Mouse (Mus musculus) embryonic facial prominence, embryonic 10.5 days (tissue): ENCODE results near the gene Ttn. TPM values are rescaled to one million over a fixed set of nuclear protein-coding genes. Genes with fewer than 3 reads are reported as not detected.

Source experiments
- DNase-seq: peaks from one replicate; pipeline ENCODE4 v3.0.0-alpha.2; 2017; ENCODE audit warnings: low spot score
- H3K27ac ChIP-seq: fragments of 300-500 bp; sonication (generic); replicated peaks from 2 replicates; pipeline ENCODE4 v1.5.1; 2016; ENCODE audit warnings: mild to moderate bottlenecking
- H3K27me3 ChIP-seq: fragments of 300-500 bp; sonication (generic); replicated peaks from 2 replicates; pipeline ENCODE4 v1.6.1; 2016; ENCODE audit warnings: low read depth, mild to moderate bottlenecking; ENCODE audit not compliant: poor library complexity, severe bottlenecking
- H3K36me3 ChIP-seq: fragments of 300-500 bp; sonication (generic); replicated peaks from 2 replicates; pipeline ENCODE4 v1.6.1; 2016; ENCODE audit warnings: mild to moderate bottlenecking, moderate library complexity
- H3K4me1 ChIP-seq: fragments of 300-500 bp; sonication (generic); 2 replicates; pipeline ENCODE4 v1.6.1; 2016
- H3K4me3 ChIP-seq: fragments of 300-500 bp; sonication (generic); 2 replicates; pipeline ENCODE4 v1.5.1; 2016; ENCODE audit warnings: mild to moderate bottlenecking, moderate library complexity
- H3K9me3 ChIP-seq: fragments of 300-500 bp; sonication (generic); 2 replicates; pipeline ENCODE4 v1.6.1; 2016; ENCODE audit warnings: mild to moderate bottlenecking
- WGBS: fragments of 180-500 bp; shearing (Covaris S2); methylation state at CpG from one replicate; pipeline ENCODE4 v1.1.7; 2016; 5-methylcytosine and 5-hydroxymethylcytosine counted together
- polyA plus RNA-seq: library from polyadenylated mRNA; unstranded; fragments of >200 nt; fragmentation: Nextera tagmentation; extraction: Ambion mirVana; gene quantifications from 2 replicates; pipeline ENCODE4 v1.2.1, GENCODE M21; 2016

Gene Ttn
- polyA plus RNA-seq, 1 experiment from 2014 or later = 0.64 TPM

GRCm38 (mm10) chr2:76888721-76889120 is 93.6 kb downstream of the Ttn start:
- WGBS = 85% methylated on average over 7 of the region's 7 CpGs
- no peak overlapping the region for H3K4me3 ChIP-seq
- H3K27ac ChIP-seq = no peak overlapping the region
- H3K36me3 ChIP-seq = no peaks in the 10 kb centered on the region
- DNase-seq = no peak
- no peaks in the 10 kb centered on the region for H3K9me3 ChIP-seq
- no peaks in the 10 kb centered on the region for H3K4me1 ChIP-seq
- H3K27me3 ChIP-seq = no peaks in the 10 kb centered on the region

- 88% methylated on average over 13 of the region's 13 CpGs for WGBS
- no peaks in the 10 kb centered on the region for H3K27me3 ChIP-seq
- no peak overlapping the region for H3K27ac ChIP-seq
- DNase-seq = no peak
- H3K36me3 ChIP-seq = no peaks in the 10 kb centered on the region
- H3K4me1 ChIP-seq = no peaks in the 10 kb centered on the region
- H3K9me3 ChIP-seq = no peaks in the 10 kb centered on the region
- H3K4me3 ChIP-seq = no peak overlapping the region
These were observed 96.5 kb downstream of the Ttn start for GRCm38 (mm10) chr2:76885855-76886254.

DNA sequence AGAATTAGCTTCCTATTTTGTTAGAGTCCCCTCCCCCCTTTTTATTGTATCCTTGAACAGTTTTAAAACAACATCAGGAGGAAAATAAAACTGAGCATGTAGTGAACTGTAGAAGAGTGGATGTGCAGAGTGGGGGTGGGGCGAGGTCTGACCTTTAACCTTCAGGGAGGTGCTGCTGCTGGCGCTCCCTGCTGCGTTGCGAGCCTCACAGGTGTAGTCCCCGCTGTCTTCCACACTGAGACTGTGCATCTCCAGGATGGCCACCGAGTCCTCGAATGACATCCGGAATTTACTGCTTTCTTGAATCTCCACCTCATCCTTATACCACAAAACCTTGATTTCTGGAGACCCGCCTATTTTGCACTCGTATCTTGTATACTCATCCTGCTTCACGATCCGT is 100.9 kb downstream of the Ttn start:
- no peaks in the 10 kb centered on the region for H3K9me3 ChIP-seq
- H3K36me3 ChIP-seq = no peaks in the 10 kb centered on the region
- WGBS = 89% methylated on average over 12 of the region's 12 CpGs
- H3K4me1 ChIP-seq = no peaks in the 10 kb centered on the region
- no peak overlapping the region for H3K4me3 ChIP-seq
- H3K27me3 ChIP-seq = no peaks in the 10 kb centered on the region
- H3K27ac ChIP-seq = no peak overlapping the region
- no peak for DNase-seq

DNA sequence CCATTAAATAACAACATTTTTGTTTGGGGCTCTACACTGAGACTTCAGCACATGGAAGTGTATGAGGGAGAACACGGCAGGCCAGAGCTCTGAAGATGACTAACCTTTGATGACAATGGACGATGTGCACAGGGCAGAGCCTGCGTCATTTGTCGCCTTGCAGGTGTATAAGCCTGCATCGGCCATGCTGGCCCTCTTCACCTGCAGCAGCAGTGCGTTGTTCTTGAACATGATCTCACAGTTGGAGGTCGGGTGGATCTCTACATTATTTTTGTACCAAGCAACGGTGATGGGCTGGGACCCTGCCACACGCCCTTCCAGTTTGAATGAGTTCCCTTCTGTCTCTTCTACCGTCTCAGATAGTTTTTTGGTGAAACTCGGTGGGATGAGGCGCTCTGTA is 106.8 kb downstream of the Ttn start:
- Histone ChIP-seq H3K27me3 (no peaks in the 10 kb centered on the region), H3K9me3 (no peaks in the 10 kb centered on the region), H3K4me1 (no peaks in the 10 kb centered on the region), H3K4me3 (no peak overlapping the region), H3K27ac (no peak overlapping the region), H3K36me3 (no peaks in the 10 kb centered on the region)
- no peak for DNase-seq
- 92% methylated on average over 12 of the region's 12 CpGs for WGBS

DNA sequence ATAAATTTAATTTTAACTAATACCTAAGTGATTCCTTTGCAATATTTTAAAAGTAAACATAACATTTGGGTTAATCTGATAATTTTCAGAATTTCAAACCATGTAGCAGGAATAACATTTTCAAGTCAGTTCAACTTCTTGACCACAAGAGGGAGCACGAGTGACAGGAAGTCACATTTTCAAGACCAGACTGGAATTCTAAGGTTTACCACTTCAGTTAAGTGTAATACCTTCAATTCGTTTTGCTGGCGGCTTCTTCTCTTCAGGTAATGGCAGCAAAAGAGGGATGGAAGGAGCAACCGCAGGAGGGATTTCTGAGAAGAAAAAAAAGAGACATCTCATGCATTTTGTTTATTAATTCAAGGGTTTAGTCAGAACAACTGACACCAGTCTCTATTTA is 115.4 kb downstream of the Ttn start:
- no peaks in the 10 kb centered on the region for H3K36me3 ChIP-seq
- no peak overlapping the region for H3K27ac ChIP-seq
- DNase-seq = no peak
- H3K4me3 ChIP-seq = no peak overlapping the region
- no peaks in the 10 kb centered on the region for H3K27me3 ChIP-seq
- H3K4me1 ChIP-seq = no peaks in the 10 kb centered on the region
- 31% methylated on average over 4 of the region's 4 CpGs for WGBS
- H3K9me3 ChIP-seq = no peaks in the 10 kb centered on the region

- H3K27me3 ChIP-seq = no peaks in the 10 kb centered on the region
- no peak overlapping the region for H3K4me3 ChIP-seq
- H3K4me1 ChIP-seq = no peaks in the 10 kb centered on the region
- no peak overlapping the region for H3K27ac ChIP-seq
- no peaks in the 10 kb centered on the region for H3K36me3 ChIP-seq
- 87% methylated on average over 2 of the region's 2 CpGs for WGBS
- no peaks in the 10 kb centered on the region for H3K9me3 ChIP-seq
- DNase-seq = no peak
These were observed 116.8 kb downstream of the Ttn start for GRCm38 (mm10) chr2:76865497-76865896.

DNA sequence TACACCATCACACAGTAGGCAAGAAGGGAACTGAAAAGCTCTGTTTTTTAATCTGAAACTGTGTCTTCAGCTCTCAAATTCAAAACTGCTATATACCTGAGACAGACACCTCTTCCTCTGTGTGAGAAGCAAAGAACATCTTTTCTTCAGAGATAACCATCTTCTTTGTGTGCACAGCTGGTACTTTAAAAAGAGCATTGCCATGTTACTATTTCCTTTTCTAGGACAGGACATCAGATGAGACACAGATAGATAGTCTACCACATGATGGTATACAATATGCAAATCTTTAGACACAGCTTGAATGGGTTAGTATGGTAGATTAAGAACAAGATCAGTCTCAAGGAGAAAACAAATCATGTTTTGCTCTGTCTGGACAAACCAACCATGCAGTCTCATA is 121.0 kb downstream of the Ttn start:
- Histone ChIP-seq H3K9me3 (no peaks in the 10 kb centered on the region), H3K4me3 (no peak overlapping the region), H3K27me3 (no peaks in the 10 kb centered on the region), H3K4me1 (no peaks in the 10 kb centered on the region), H3K36me3 (no peaks in the 10 kb centered on the region), H3K27ac (no peak overlapping the region)
- DNase-seq = no peak

DNA sequence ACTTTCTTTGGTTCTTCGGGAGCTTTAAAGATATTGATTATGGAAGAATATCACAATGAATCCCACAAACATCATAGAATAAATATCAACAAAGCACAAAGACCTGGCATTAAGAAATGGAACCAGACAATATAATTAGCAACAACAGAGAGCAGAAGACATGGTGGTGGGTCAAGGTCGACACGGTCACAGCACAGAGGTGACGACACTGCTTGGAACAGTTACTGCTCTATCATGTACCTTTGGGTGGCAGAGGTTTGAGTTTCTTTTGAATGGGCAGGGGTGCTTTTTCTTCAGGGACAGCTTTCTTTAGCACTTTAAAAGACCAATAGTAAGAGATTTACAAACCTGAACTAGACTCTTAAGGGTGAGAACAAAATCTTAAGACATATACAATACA is 132.3 kb downstream of the Ttn start:
- Histone ChIP-seq H3K4me1 (no peaks in the 10 kb centered on the region), H3K4me3 (no peak overlapping the region), H3K27ac (no peak overlapping the region), H3K9me3 (no peaks in the 10 kb centered on the region), H3K36me3 (no peaks in the 10 kb centered on the region), H3K27me3 (no peaks in the 10 kb centered on the region)
- DNase-seq = no peak
- 91% methylated on average over 4 of the region's 4 CpGs for WGBS

GRCm38 (mm10) chr2:76843162-76843561 is 139.2 kb downstream of the Ttn start:
- H3K27ac ChIP-seq = no peak overlapping the region
- no peaks in the 10 kb centered on the region for H3K27me3 ChIP-seq
- 77% methylated on average over 1 of the region's 1 CpGs for WGBS
- H3K36me3 ChIP-seq = no peaks in the 10 kb centered on the region
- no peaks in the 10 kb centered on the region for H3K4me1 ChIP-seq
- DNase-seq = no peak
- H3K4me3 ChIP-seq = no peak overlapping the region
- no peaks in the 10 kb centered on the region for H3K9me3 ChIP-seq

DNA sequence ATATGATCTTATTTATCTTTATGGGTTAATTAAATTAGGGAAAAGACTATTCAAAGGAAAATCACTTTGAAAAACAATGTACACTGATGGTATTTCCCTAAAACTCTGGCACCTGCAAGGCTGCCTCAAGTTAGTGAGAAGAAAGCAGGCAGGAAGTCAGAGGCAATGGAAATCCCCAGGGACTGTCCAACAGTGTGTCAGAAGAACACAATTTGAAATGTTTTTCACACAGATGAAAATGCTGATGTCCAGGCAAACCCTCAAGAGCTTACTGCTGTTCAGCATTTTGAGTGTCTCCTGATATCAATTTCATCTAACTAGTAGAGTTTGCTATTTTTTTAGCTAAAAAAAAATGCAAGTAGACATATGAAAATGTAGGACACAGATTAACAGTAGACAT is 161.9 kb downstream of the Ttn start:
- no peaks in the 10 kb centered on the region for H3K36me3 ChIP-seq
- no peaks in the 10 kb centered on the region for H3K27me3 ChIP-seq
- no peak overlapping the region for H3K4me3 ChIP-seq
- no peak for DNase-seq
- no peaks in the 10 kb centered on the region for H3K4me1 ChIP-seq
- H3K9me3 ChIP-seq = no peaks in the 10 kb centered on the region
- H3K27ac ChIP-seq = no peak overlapping the region

- Histone ChIP-seq H3K27me3 (no peaks in the 10 kb centered on the region), H3K4me3 (no peak overlapping the region), H3K4me1 (no peaks in the 10 kb centered on the region), H3K27ac (no peak overlapping the region), H3K36me3 (no peaks in the 10 kb centered on the region), H3K9me3 (no peaks in the 10 kb centered on the region)
- 34% methylated on average over 2 of the region's 2 CpGs for WGBS
- DNase-seq = no peak
These were observed 164.6 kb downstream of the Ttn start for GRCm38 (mm10) chr2:76817796-76818195.

DNA sequence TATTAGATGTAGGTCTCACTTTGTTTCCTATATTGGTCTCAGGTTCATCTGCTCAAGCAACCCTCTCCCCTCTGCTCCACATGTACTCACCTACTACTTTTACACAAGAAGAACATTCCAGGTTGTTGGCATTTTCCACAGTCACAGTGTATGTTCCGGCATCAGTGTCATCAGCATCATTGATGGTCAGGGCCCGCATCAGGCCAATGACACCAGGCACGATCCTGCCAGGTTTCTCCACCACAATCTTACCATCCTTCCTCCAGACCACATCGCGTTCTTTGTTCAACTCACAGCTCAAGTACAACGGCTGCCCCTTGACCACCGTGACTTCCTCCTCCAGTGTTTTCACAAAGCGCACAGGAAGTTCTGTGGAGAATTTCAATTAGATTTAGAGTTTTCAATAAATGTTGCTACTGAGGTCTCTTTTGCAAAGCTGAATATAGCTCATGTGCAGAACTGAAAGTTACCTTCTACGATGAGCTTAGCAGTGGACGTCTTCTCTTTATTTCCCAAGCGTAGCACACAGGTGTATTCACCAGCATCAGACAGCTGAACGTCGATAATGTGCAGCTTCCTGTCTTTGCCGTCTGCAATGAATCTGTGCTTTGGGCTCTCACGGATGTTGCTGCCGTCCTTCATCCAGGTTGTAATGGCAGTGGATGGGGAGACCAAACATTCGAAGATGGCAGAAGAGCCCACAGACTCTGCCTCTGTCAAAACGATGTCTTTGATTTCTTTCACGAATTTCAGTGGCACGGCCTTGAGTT is 168.1 kb downstream of the Ttn start:
- Histone ChIP-seq H3K4me1 (no peaks in the 10 kb centered on the region), H3K36me3 (no peaks in the 10 kb centered on the region), H3K4me3 (no peak overlapping the region), H3K27ac (no peak overlapping the region), H3K27me3 (no peaks in the 10 kb centered on the region), H3K9me3 (no peaks in the 10 kb centered on the region)
- DNase-seq = no peak
- WGBS = 89% methylated on average over 20 of the region's 20 CpGs

GRCm38 (mm10) chr2:76811160-76811559 is 171.2 kb downstream of the Ttn start:
- Histone ChIP-seq H3K4me3 (no peak overlapping the region), H3K27me3 (no peaks in the 10 kb centered on the region), H3K9me3 (no peaks in the 10 kb centered on the region), H3K4me1 (no peaks in the 10 kb centered on the region), H3K36me3 (no peaks in the 10 kb centered on the region), H3K27ac (no peak overlapping the region)
- no peak for DNase-seq
- 95% methylated on average over 17 of the region's 17 CpGs for WGBS

GRCm38 (mm10) chr2:76808334-76808733 is 174.0 kb downstream of the Ttn start:
- H3K4me3 ChIP-seq = no peak overlapping the region
- no peaks in the 10 kb centered on the region for H3K9me3 ChIP-seq
- no peaks in the 10 kb centered on the region for H3K4me1 ChIP-seq
- no peak overlapping the region for H3K27ac ChIP-seq
- no peaks in the 10 kb centered on the region for H3K36me3 ChIP-seq
- no peaks in the 10 kb centered on the region for H3K27me3 ChIP-seq
- no peak for DNase-seq
- 93% methylated on average over 10 of the region's 10 CpGs for WGBS
